Mouse (Mus musculus) cerebellum, adult 2 months (tissue): ENCODE data around the gene Magi2. TPM values are rescaled to one million over a fixed set of nuclear protein-coding genes. Genes with fewer than 3 reads are reported as not detected.

Experiments used
- DNase-seq, 2 experiments: peaks; one replicate each; pipeline ENCODE4 v3.0.0; 2021
- H3K27ac ChIP-seq: fragments of 200-500 bp; 2 replicates; pipeline ENCODE4 v1.5.1; 2012; ENCODE audit warnings: low read length, control low read depth, inconsistent platforms; ENCODE audit not compliant: insufficient read depth
- H3K27me3 ChIP-seq: fragments of 200-500 bp; 2 replicates; pipeline ENCODE4 v1.6.1; 2012; ENCODE audit warnings: inconsistent platforms, mild to moderate bottlenecking, low read length, moderate library complexity; ENCODE audit not compliant: control insufficient read depth, insufficient read depth
- H3K4me1 ChIP-seq: fragments of 200-500 bp; 2 replicates; pipeline ENCODE4 v1.6.1; 2011; ENCODE audit warnings: low read length; ENCODE audit not compliant: control insufficient read depth, insufficient read depth
- H3K4me3 ChIP-seq: fragments of 200-500 bp; replicated peaks from 2 replicates; pipeline ENCODE3; 2011; ENCODE audit warnings: mild to moderate bottlenecking, low read depth, low read length, control low read depth; ENCODE audit not compliant: insufficient read depth
- CTCF ChIP-seq: fragments of 200-500 bp; IDR thresholded peaks from 2 replicates; pipeline ENCODE4 v1.5.1; 2011; ENCODE audit warnings: low read depth, mild to moderate bottlenecking, control low read depth, low read length, moderate library complexity, borderline replicate concordance; ENCODE audit not compliant: insufficient read depth
- POLR2A ChIP-seq: fragments of 200-500 bp; IDR thresholded peaks from 2 replicates; pipeline ENCODE4 v1.6.1; 2011; ENCODE audit warnings: low read length, control low read depth, borderline replicate concordance; ENCODE audit not compliant: insufficient read depth
- WGBS: fragments of 180-500 bp; shearing (Covaris S2); methylation state at CpG from one replicate; pipeline ENCODE4 v1.1.7; 2018; 5-methylcytosine and 5-hydroxymethylcytosine counted together
- polyA plus RNA-seq: library from polyadenylated mRNA; depleted of rRNA; stranded (reverse); fragments of >200 nt; gene quantifications from 2 replicates; pipeline ENCODE4 v1.2.3, GENCODE M21; 2012

The Magi2 gene
- polyA plus RNA-seq, 1 experiment: 30.1 TPM

- no peaks in the 10 kb centered on the region for H3K4me1 ChIP-seq
- H3K27ac ChIP-seq: no peak overlapping the region
- no peak overlapping the region for H3K4me3 ChIP-seq
- 74% methylated on average over 2 of the region's 2 CpGs for WGBS
- no peaks in the 10 kb centered on the region for H3K27me3 ChIP-seq
- no peak for DNase-seq
- no peak for TF ChIP-seq POLR2A
- no peak for TF ChIP-seq CTCF
These were observed 636.0 kb downstream of the Magi2 start for GRCm38 (mm10) chr5:19862854-19863253.

GRCm38 (mm10) chr5:19870406-19870805, 643.6 kb downstream of the Magi2 start:
- Histone ChIP-seq H3K27me3 (no peaks in the 10 kb centered on the region), H3K4me3 (no peak overlapping the region), H3K4me1 (no peaks in the 10 kb centered on the region), H3K27ac (no peak overlapping the region)
- TF ChIP-seq POLR2A (no peak), CTCF (no peak)
- WGBS: 86% methylated on average over 4 of the region's 4 CpGs
- no peak for DNase-seq

GRCm38 (mm10) chr5:19891693-19892092, 664.9 kb downstream of the Magi2 start:
- WGBS: 87% methylated on average over 3 of the region's 3 CpGs
- DNase-seq: no peak
- no peaks in the 10 kb centered on the region for H3K27me3 ChIP-seq
- no peaks in the 10 kb centered on the region for H3K4me1 ChIP-seq
- H3K4me3 ChIP-seq: no peak overlapping the region
- no peak overlapping the region for H3K27ac ChIP-seq
- no peak for TF ChIP-seq CTCF
- no peak for TF ChIP-seq POLR2A

GRCm38 (mm10) chr5:19895893-19896292, 669.1 kb downstream of the Magi2 start:
- 94% methylated on average over 6 of the region's 6 CpGs for WGBS

GRCm38 (mm10) chr5:19901625-19902024, 674.8 kb downstream of the Magi2 start:
- 88% methylated on average over 8 of the region's 8 CpGs for WGBS
- Histone ChIP-seq H3K4me1 (no peaks in the 10 kb centered on the region), H3K27me3 (no peaks in the 10 kb centered on the region), H3K4me3 (no peak overlapping the region), H3K27ac (no peak overlapping the region)
- TF ChIP-seq POLR2A (no peak), CTCF (no peak)
- no peak for DNase-seq

More at GRCm38 (mm10) chr5:19895893-19896292, 669.1 kb downstream of the Magi2 start:
- H3K27ac ChIP-seq: no peak overlapping the region
- TF ChIP-seq CTCF: no peak
- TF ChIP-seq POLR2A: no peak
- no peak overlapping the region for H3K4me3 ChIP-seq
- no peaks in the 10 kb centered on the region for H3K4me1 ChIP-seq
- H3K27me3 ChIP-seq: no peaks in the 10 kb centered on the region
- no peak for DNase-seq

GRCm38 (mm10) chr5:19906636-19907035, 679.8 kb downstream of the Magi2 start:
- Histone ChIP-seq H3K4me3 (no peak overlapping the region), H3K4me1 (no peaks in the 10 kb centered on the region), H3K27me3 (no peaks in the 10 kb centered on the region), H3K27ac (no peak overlapping the region)
- no peak for TF ChIP-seq POLR2A
- no peak for TF ChIP-seq CTCF
- 89% methylated on average over 4 of the region's 4 CpGs for WGBS
- DNase-seq: no peak

- Histone ChIP-seq H3K27ac (no peak overlapping the region), H3K4me1 (no peaks in the 10 kb centered on the region), H3K4me3 (peak overlapping the region; percentile 55), H3K27me3 (no peaks in the 10 kb centered on the region)
- 13% methylated on average over 12 of the region's 12 CpGs for WGBS
- TF ChIP-seq POLR2A (no peak), CTCF (no peak)
- peak in 1 of 2 experiments; percentile 24 for DNase-seq
These were observed 680.6 kb downstream of the Magi2 start for GRCm38 (mm10) chr5:19907381-19907982.

- 3% methylated on average over 16 of the region's 16 CpGs for WGBS
- Histone ChIP-seq H3K27ac (no peak overlapping the region), H3K4me3 (peak overlapping the region; percentile 55), H3K27me3 (no peaks in the 10 kb centered on the region), H3K4me1 (no peaks in the 10 kb centered on the region)
- DNase-seq: peak; percentile 20 to 41
- TF ChIP-seq POLR2A (no peak), CTCF (no peak)
These were observed 681.3 kb downstream of the Magi2 start for GRCm38 (mm10) chr5:19907983-19908705.
